Mouse (Mus musculus) G1E (cell line): ENCODE results near the gene Stxbp6.

Experiments used
- CTCF ChIP-seq: IDR thresholded peaks from 2 replicates; pipeline ENCODE4 v1.5.1; 2012; ENCODE audit warnings: low read depth, low read length, inconsistent platforms, mixed read lengths
- GATA1 ChIP-seq: IDR thresholded peaks from 2 replicates; pipeline ENCODE4 v1.6.1; 2012; ENCODE audit warnings: borderline replicate concordance, low read length, inconsistent platforms, mixed read lengths
- GATA2 ChIP-seq: IDR thresholded peaks from 2 replicates; pipeline ENCODE4 v1.6.1; 2012; ENCODE audit warnings: low read depth, low read length, inconsistent platforms, borderline replicate concordance
- POLR2AphosphoS5 ChIP-seq: IDR thresholded peaks from 2 replicates; pipeline ENCODE4 v1.6.1; 2012; ENCODE audit warnings: low read depth, low read length, inconsistent platforms; ENCODE audit not compliant: insufficient replicate concordance
- TAL1 ChIP-seq: conservative IDR thresholded peaks from 2 replicates; pipeline ENCODE4 v1.6.1; 2012; ENCODE audit warnings: low read depth, low read length, inconsistent platforms, mixed read lengths

DNA sequence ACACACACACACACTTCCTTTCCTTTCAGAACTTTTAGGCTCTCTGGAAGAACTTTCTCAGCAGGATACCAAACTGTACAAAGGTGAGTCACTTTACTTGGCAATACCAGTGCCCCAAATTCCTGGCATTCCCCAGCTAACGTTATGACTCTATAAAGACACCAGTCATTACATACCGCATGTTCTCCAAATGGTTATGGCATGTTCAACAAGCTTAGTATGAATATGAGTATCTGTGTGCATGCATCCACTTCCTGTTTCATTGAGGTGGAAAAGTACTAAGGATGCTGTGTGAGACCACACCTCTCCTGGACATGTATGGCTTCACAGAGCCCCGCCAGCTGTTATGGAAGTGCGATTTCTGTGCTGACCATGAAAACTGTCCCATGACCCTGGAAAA, 27.3 kb downstream of the Stxbp6 start:
- TF ChIP-seq CTCF: no peak
- TF ChIP-seq GATA1: no peak
- no peak for TF ChIP-seq POLR2AphosphoS5
- no peak for TF ChIP-seq TAL1
- TF ChIP-seq GATA2: no peak
